Mouse (Mus musculus) hindbrain, embryonic 10.5 days (tissue): ENCODE measurements at regions not wholly inside any gene's neighbourhood (a gene's known extent, or its start where the extent isn't known, plus 50 kb on each side); places are given as distances from the start of the nearest gene placed in this dataset.
"Not testable (repeated sequence)": the region's sequence is repeated elsewhere in the genome, so short reads cannot be mapped to it uniquely, and the experiment has no call there.

Source experiments
- DNase-seq: peaks from one replicate; pipeline ENCODE4 v3.0.0-alpha.2; 2017; ENCODE audit warnings: low spot score
- H3K27ac ChIP-seq: fragments of 300-500 bp; sonication (generic); 2 replicates; pipeline ENCODE4 v1.5.1; 2016; ENCODE audit warnings: mild to moderate bottlenecking, moderate library complexity
- H3K27me3 ChIP-seq: fragments of 300-500 bp; sonication (generic); 2 replicates; pipeline ENCODE4 v1.6.1; 2016; ENCODE audit warnings: mild to moderate bottlenecking; ENCODE audit not compliant: poor library complexity, insufficient read depth, severe bottlenecking
- H3K36me3 ChIP-seq: fragments of 300-500 bp; sonication (generic); 2 replicates; pipeline ENCODE4 v1.6.1; 2016; ENCODE audit warnings: mild to moderate bottlenecking, moderate library complexity
- H3K4me1 ChIP-seq: fragments of 300-500 bp; sonication (generic); replicated peaks from 2 replicates; pipeline ENCODE4 v1.6.1; 2016; ENCODE audit warnings: mild to moderate bottlenecking
- H3K4me3 ChIP-seq: fragments of 300-500 bp; sonication (generic); 2 replicates; pipeline ENCODE4 v1.5.1; 2016; ENCODE audit warnings: mild to moderate bottlenecking, moderate library complexity
- H3K9me3 ChIP-seq: fragments of 300-500 bp; sonication (generic); 2 replicates; pipeline ENCODE4 v1.6.1; 2016; ENCODE audit warnings: mild to moderate bottlenecking, moderate library complexity
- WGBS: fragments of 180-500 bp; shearing (Covaris S2); methylation state at CpG from one replicate; pipeline ENCODE4 v1.1.7; 2016; 5-methylcytosine and 5-hydroxymethylcytosine counted together

GRCm38 (mm10) chr3:68782363-68782762 is 87.0 kb upstream of the 1110032F04Rik start:
- no peak overlapping the region for H3K27ac ChIP-seq
- no peak overlapping the region for H3K4me3 ChIP-seq
- no peaks in the 10 kb centered on the region for H3K36me3 ChIP-seq
- H3K4me1 ChIP-seq = peaks cover 43% of the 10 kb centered on the region
- DNase-seq = no peak
- no peaks in the 10 kb centered on the region for H3K27me3 ChIP-seq
- H3K9me3 ChIP-seq = no peaks in the 10 kb centered on the region
- 55% methylated on average over 4 of the region's 4 CpGs for WGBS

DNA sequence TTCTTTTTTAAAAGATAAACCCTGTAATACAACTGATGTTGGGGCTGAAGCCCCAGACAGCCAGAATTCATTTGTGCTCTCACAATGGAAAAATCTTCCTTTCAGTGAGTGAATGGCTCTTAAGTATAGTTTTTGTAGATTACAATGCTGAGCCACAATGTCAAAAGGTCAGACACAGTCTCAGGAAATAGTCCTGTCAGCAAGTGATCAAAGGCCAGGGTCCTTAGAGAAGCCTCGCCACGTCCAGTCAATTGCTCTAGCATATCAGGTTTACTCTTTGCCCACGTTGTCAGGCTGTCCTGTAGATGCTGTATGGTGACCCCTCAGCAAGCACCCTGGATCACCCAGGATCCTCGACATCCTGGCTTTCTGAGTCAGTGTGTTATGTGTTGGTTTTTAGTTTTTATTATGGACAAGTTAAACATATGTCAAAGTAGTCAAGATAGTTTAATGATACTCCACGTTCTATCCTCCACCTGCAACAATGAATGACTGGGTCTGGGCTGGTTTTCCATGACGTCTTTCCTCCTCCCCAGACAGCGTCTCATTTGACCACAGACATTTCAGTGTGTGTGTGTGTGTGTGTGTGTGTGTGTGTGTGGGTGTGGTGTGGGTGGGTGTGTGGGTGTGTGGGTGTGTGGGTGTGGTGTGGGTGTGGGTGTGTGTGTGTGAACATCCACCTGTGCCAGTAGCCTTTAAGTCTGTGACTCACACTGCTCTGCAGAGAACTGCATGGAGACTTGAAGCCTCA is 85.5 kb upstream of the 1110032F04Rik start:
- DNase-seq = no peak
- 38% methylated on average over 7 of the region's 7 CpGs for WGBS
- 0 out of 2 replicates have a peak overlapping the region, but pooled peaks have one; percentile 17 for H3K27ac ChIP-seq
- H3K27me3 ChIP-seq = no peaks in the 10 kb centered on the region
- H3K4me3 ChIP-seq = no peak overlapping the region
- peaks cover 48% of the 10 kb centered on the region for H3K4me1 ChIP-seq
- no peaks in the 10 kb centered on the region for H3K36me3 ChIP-seq
- H3K9me3 ChIP-seq = no peaks in the 10 kb centered on the region

GRCm38 (mm10) chr3:68786771-68787170 is 82.6 kb upstream of the 1110032F04Rik start:
- WGBS = 89% methylated on average over 3 of the region's 3 CpGs
- Histone ChIP-seq H3K4me3 (no peak overlapping the region), H3K9me3 (peaks cover 9% of the 10 kb centered on the region; the same call in 1 of the 2 replicates), H3K27ac (no peak overlapping the region), H3K36me3 (no peaks in the 10 kb centered on the region), H3K4me1 (peaks cover 35% of the 10 kb centered on the region), H3K27me3 (no peaks in the 10 kb centered on the region)
- DNase-seq = no peak

DNA sequence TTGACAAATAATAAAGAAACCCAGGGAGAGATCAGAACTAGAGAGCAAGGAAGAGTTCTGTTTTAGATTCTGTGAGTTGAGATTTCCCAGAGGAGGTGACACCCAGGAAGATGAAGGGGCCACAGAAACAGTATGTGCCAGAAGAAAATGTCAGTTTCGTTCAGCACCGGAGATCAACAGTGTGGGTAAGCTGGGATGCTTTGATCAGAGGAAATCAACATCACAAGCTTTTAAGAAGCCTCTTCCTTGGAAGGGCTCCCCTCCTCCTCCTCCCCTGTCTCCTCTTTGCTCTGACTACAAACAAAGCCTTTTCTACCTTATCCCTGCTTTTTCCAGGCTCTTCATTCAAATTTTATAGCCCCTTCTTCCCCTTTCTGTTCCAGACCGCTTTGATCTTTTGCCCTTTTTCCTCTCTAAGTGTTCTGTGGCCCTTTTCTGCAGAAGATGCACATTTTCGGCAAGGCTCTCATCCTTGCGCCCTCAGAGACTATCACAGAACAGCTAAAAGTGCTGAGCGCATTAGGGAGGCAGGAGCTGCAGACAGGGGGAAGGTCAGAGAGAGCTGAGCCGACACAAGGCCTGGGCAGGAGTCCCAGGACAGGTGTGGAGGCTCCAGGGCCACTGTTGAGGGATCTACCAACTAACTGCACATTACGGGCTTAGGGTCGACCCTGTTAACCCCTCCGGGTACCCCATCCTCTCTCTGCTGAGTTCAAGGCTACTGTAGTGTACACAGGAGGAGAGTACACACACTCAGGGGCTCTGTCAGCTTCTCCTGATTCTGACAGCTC is 81.8 kb upstream of the 1110032F04Rik start:
- no peaks in the 10 kb centered on the region for H3K27me3 ChIP-seq
- H3K9me3 ChIP-seq = peaks cover 9% of the 10 kb centered on the region; the same call in 1 of the 2 replicates
- H3K4me1 ChIP-seq = peaks cover 31% of the 10 kb centered on the region
- no peak overlapping the region for H3K27ac ChIP-seq
- H3K4me3 ChIP-seq = no peak overlapping the region
- H3K36me3 ChIP-seq = no peaks in the 10 kb centered on the region
- no peak for DNase-seq
- 51% methylated on average over 10 of the region's 10 CpGs for WGBS

GRCm38 (mm10) chr3:68789491-68789890 is 79.9 kb upstream of the 1110032F04Rik start:
- Histone ChIP-seq H3K27me3 (no peaks in the 10 kb centered on the region), H3K27ac (no peak overlapping the region), H3K4me3 (no peak overlapping the region), H3K36me3 (no peaks in the 10 kb centered on the region), H3K9me3 (peaks cover 9% of the 10 kb centered on the region; the same call in 1 of the 2 replicates), H3K4me1 (peaks cover 24% of the 10 kb centered on the region)
- WGBS = 78% methylated on average over 6 of the region's 6 CpGs
- no peak for DNase-seq

DNA sequence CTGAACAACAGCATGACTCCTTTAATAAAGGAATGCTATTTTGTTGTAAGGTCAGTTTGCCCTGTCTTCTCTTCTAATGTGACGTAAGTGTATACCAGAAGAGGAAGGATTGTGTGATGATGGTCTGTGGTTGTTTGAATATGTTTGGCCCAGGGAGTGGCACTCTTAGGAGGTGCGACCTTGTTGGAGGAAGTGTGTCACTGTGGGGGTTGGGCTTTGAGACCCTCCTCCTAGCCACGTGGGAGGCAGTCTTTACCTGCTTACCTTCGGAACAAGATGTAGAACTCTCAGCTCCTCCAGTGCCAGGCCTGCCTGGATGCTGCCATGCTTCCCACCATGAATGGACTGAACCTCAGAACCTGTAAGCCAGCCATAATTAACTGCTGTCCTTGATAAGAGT is 78.9 kb upstream of the 1110032F04Rik start:
- peaks cover 9% of the 10 kb centered on the region; the same call in 1 of the 2 replicates for H3K9me3 ChIP-seq
- peaks cover 24% of the 10 kb centered on the region for H3K4me1 ChIP-seq
- WGBS = 91% methylated on average over 4 of the region's 4 CpGs
- no peak overlapping the region for H3K27ac ChIP-seq
- no peaks in the 10 kb centered on the region for H3K36me3 ChIP-seq
- DNase-seq = no peak
- no peaks in the 10 kb centered on the region for H3K27me3 ChIP-seq
- no peak overlapping the region for H3K4me3 ChIP-seq

DNA sequence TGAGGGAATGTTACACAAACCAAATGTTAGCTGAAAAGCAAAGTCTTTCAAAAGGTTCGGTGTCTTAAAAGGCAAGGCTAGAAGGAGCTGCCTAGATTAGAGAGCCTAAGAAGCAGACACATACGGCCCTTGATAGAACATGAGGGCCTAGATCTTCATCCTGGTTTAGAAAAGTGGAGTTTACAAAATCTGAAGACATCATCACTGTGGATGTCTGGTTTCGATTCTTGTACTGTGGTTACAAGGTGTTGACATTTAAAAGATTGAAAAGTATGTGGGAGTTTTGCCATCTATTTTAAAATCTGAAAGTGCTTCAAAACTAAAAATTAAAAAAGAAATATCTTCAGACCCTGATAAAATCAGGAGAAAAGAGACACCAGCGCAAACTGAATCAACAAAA is 76.5 kb upstream of the 1110032F04Rik start:
- WGBS = 89% methylated on average over 4 of the region's 4 CpGs

GRCm38 (mm10) chr3:68793923-68794322 is 75.5 kb upstream of the 1110032F04Rik start:
- no peak overlapping the region for H3K4me3 ChIP-seq
- H3K27me3 ChIP-seq = no peaks in the 10 kb centered on the region
- no peak for DNase-seq
- peak overlapping the region; percentile 2; the same call in 1 of the 2 replicates for H3K27ac ChIP-seq
- peaks cover 9% of the 10 kb centered on the region; the same call in 1 of the 2 replicates for H3K9me3 ChIP-seq
- H3K36me3 ChIP-seq = no peaks in the 10 kb centered on the region
- peaks cover 9% of the 10 kb centered on the region for H3K4me1 ChIP-seq
- WGBS = 49% methylated on average over 2 of the region's 2 CpGs

More for the DNA sequence above, 76.5 kb upstream of the 1110032F04Rik start:
- peaks cover 9% of the 10 kb centered on the region; the same call in 1 of the 2 replicates for H3K9me3 ChIP-seq
- no peaks in the 10 kb centered on the region for H3K36me3 ChIP-seq
- no peak overlapping the region for H3K27ac ChIP-seq
- H3K4me3 ChIP-seq = no peak overlapping the region
- no peak for DNase-seq
- H3K27me3 ChIP-seq = no peaks in the 10 kb centered on the region
- H3K4me1 ChIP-seq = peaks cover 10% of the 10 kb centered on the region

DNA sequence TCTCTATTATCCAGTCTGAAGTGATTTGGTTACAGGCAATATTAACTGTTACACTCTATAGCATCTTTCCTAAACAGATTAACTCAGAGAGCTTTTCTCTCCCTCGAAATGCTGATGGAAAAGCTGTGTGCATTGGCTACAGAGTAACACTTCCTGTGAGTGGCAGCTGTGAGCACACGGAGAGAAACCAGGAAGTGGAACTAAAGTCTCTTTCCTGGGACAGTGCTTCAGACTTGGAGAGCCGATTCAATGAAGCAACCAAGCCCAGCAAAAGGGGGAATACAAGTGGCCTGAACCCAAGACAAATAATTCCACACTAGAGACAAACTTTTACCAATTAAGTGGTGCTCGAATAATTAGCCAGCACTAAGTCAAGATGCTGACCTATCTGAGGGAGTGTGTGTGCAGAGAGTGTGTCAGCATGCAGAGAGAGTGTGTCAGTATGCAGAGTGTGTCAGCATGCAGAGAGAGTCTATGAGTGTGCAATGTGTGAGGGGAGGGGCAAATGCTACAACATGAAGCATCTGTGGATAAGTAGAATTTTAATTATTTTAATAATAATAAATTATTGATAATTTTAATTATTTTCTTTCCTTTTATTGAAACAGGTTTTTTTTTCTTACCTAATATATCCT is 74.9 kb upstream of the 1110032F04Rik start:
- Histone ChIP-seq H3K9me3 (peaks cover 9% of the 10 kb centered on the region; the same call in 1 of the 2 replicates), H3K27me3 (no peaks in the 10 kb centered on the region), H3K4me3 (no peak overlapping the region), H3K27ac (peak overlapping the region; percentile 2; the same call in 1 of the 2 replicates), H3K4me1 (peaks cover 9% of the 10 kb centered on the region), H3K36me3 (no peaks in the 10 kb centered on the region)
- DNase-seq = no peak
- WGBS = 63% methylated on average over 4 of the region's 4 CpGs

- no peak overlapping the region for H3K27ac ChIP-seq
- H3K36me3 ChIP-seq = no peaks in the 10 kb centered on the region
- H3K27me3 ChIP-seq = no peaks in the 10 kb centered on the region
- H3K4me1 ChIP-seq = peaks cover 9% of the 10 kb centered on the region
- DNase-seq = no peak
- WGBS = 69% methylated on average over 3 of the region's 3 CpGs
- H3K4me3 ChIP-seq = no peak overlapping the region
- H3K9me3 ChIP-seq = peaks cover 10% of the 10 kb centered on the region
Observed at GRCm38 (mm10) chr3:68795641-68796040, 73.7 kb upstream of the 1110032F04Rik start.

DNA sequence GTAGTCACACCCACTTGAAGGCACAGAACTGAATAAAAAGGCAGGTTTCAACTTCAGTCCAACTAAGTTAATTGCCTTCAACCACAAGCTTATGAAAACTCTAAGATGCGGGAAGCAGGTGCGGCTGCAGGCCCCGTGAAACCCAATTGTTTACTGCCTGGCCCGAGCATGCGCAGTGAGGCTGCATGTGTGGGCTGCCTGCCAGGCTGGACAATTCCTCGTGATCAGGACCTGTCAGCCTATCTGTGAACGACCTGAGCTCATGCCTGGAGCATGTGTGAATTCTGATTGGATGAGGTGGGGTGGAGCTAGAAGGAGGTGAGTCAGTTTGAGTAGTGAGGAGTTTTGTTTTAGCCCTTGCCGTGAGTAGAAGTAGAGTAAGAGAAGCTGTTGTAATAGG is 71.0 kb upstream of the 1110032F04Rik start:
- H3K4me3 ChIP-seq, DNase-seq, H3K27ac ChIP-seq, H3K4me1 ChIP-seq, H3K27me3 ChIP-seq, H3K36me3 ChIP-seq: not testable (repeated sequence)
- WGBS = 90% methylated on average over 8 of the region's 8 CpGs
- H3K9me3 ChIP-seq = peaks cover 15% of the 10 kb centered on the region

GRCm38 (mm10) chr3:68808866-68809265 is 60.5 kb upstream of the 1110032F04Rik start:
- no peak for DNase-seq
- Histone ChIP-seq H3K27ac (no peak overlapping the region), H3K4me1 (no peaks in the 10 kb centered on the region), H3K9me3 (no peaks in the 10 kb centered on the region), H3K4me3 (no peak overlapping the region), H3K27me3 (no peaks in the 10 kb centered on the region), H3K36me3 (no peaks in the 10 kb centered on the region)
- WGBS = 86% methylated on average over 2 of the region's 2 CpGs
